Mouse (Mus musculus): ENCODE results near the gene Olfr883. TPM values are rescaled to one million over a fixed set of nuclear protein-coding genes. Genes with fewer than 3 reads are reported as not detected.

Gene Olfr883
- not detected in 2 replicates for polyA plus RNA-seq (2015; fragmentation: Nextera tagmentation; extraction: Ambion mirVana)

GRCm38 (mm10) chr9:38025508-38025907 is at the start of gene Olfr883:
Gene Olfr883 (plus strand): TSS chr9:38025808.
- Histone ChIP-seq H3K9ac (no peak within 1 kb of the TSS), H3K4me3 (replicated peaks) (no peak within 1 kb of the TSS), H3K27ac (no peak within 1 kb of the TSS), H3K4me1 (no peaks in the 10 kb centered on the region), H3K9me3 (no peaks in the 10 kb centered on the region), H3K36me3 (no peaks in the 10 kb centered on the region), H3K4me2 (no peak within 1 kb of the TSS), H3K27me3 (replicated peaks) (no peaks in the 10 kb centered on the region)
- 83% methylated on average over 1 of the region's 1 CpGs for WGBS
- ATAC-seq (ENCODE audit: insufficient read depth, low FRiP score, low read depth): no peak

- no peaks in the 10 kb centered on the region for H3K4me1 ChIP-seq
Observed at GRCm38 (mm10) chr9:37991525-37991924, 34.1 kb upstream of the Olfr883 start, which contains the start of gene Olfr881. Gene Olfr881 (plus strand): TSS chr9:37991825.

GRCm38 (mm10) chr9:37998581-37999204 is 26.9 kb upstream of the Olfr883 start:
- Histone ChIP-seq H3K27ac (no peak overlapping the region), H3K36me3 (no peaks in the 10 kb centered on the region), H3K9ac (no peak overlapping the region), H3K4me2 (no peak overlapping the region), H3K27me3 (replicated peaks) (no peaks in the 10 kb centered on the region), H3K4me1 (no peaks in the 10 kb centered on the region), H3K4me3 (replicated peaks) (no peak overlapping the region), H3K9me3 (no peaks in the 10 kb centered on the region)
- ATAC-seq (ENCODE audit: insufficient read depth, low FRiP score, low read depth): no peak
- 29% methylated on average over 2 of the region's 2 CpGs for WGBS

More at GRCm38 (mm10) chr9:37991525-37991924, 34.1 kb upstream of the Olfr883 start, which contains the start of gene Olfr881:
- H3K9me3 ChIP-seq: no peaks in the 10 kb centered on the region
- no peaks in the 10 kb centered on the region for H3K27me3 ChIP-seq (replicated peaks)
- no peak within 1 kb of the TSS for H3K4me2 ChIP-seq
- no peaks in the 10 kb centered on the region for H3K36me3 ChIP-seq
- no peak within 1 kb of the TSS for H3K27ac ChIP-seq
- H3K4me3 ChIP-seq (replicated peaks): no peak within 1 kb of the TSS
- no peak within 1 kb of the TSS for H3K9ac ChIP-seq
- no peak for ATAC-seq (ENCODE audit: insufficient read depth, low FRiP score, low read depth)

- no peak overlapping the region for H3K9ac ChIP-seq
- WGBS: 22% methylated on average over 1 of the region's 1 CpGs
- ATAC-seq (ENCODE audit: insufficient read depth, low FRiP score, low read depth): no peak
Observed at GRCm38 (mm10) chr9:38000021-38000420, 25.6 kb upstream of the Olfr883 start.

GRCm38 (mm10) chr9:38046255-38046654 is 20.6 kb downstream of the Olfr883 start, which contains the start of gene Olfr884:
Gene Olfr884 (plus strand): TSS chr9:38046555.
- H3K36me3 ChIP-seq: no peaks in the 10 kb centered on the region
- no peak within 1 kb of the TSS for H3K9ac ChIP-seq
- no peaks in the 10 kb centered on the region for H3K27me3 ChIP-seq (replicated peaks)
- no peak within 1 kb of the TSS for H3K4me3 ChIP-seq (replicated peaks)
- H3K4me2 ChIP-seq: no peak within 1 kb of the TSS
- no peaks in the 10 kb centered on the region for H3K9me3 ChIP-seq
- no peaks in the 10 kb centered on the region for H3K4me1 ChIP-seq
- WGBS: 63% methylated on average over 1 of the region's 1 CpGs
- H3K27ac ChIP-seq: no peak within 1 kb of the TSS
- ATAC-seq (ENCODE audit: insufficient read depth, low FRiP score, low read depth): no peak

More at GRCm38 (mm10) chr9:38000021-38000420, 25.6 kb upstream of the Olfr883 start:
- Histone ChIP-seq H3K27me3 (replicated peaks) (no peaks in the 10 kb centered on the region), H3K36me3 (no peaks in the 10 kb centered on the region), H3K4me2 (no peak overlapping the region), H3K27ac (no peak overlapping the region), H3K9me3 (no peaks in the 10 kb centered on the region), H3K4me3 (replicated peaks) (no peak overlapping the region), H3K4me1 (no peaks in the 10 kb centered on the region)

DNA sequence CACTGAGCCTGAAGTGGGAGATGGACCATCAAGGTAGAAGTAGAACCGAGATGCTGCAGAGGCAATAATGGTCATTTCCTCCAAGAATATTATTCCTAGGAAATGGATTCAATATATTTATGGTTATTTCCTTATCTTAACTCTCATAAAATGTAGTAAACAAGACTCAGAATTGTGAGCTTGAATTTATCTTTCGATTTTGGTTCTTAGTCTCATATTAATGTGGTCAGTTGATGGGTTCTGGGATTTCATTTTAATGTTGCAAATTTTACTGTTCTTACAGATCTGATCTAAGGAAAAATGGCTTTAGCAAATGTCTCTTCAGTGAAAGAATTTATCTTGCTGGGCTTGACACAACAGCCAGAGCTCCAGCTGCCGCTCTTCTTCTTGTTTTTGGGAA is 35.4 kb downstream of the Olfr883 start, which contains the start of gene Olfr885:
Gene Olfr885, plus strand, starts transcription at position 301 of the 400 bp plus-strand sequence.
- Histone ChIP-seq H3K36me3 (no peaks in the 10 kb centered on the region), H3K27ac (no peak within 1 kb of the TSS), H3K4me2 (no peak within 1 kb of the TSS), H3K27me3 (replicated peaks) (no peaks in the 10 kb centered on the region), H3K9me3 (no peaks in the 10 kb centered on the region), H3K9ac (no peak within 1 kb of the TSS), H3K4me3 (replicated peaks) (no peak within 1 kb of the TSS), H3K4me1 (no peaks in the 10 kb centered on the region)
- no peak for ATAC-seq (ENCODE audit: insufficient read depth, low FRiP score, low read depth)
- WGBS: 79% methylated on average over 3 of the region's 3 CpGs

Other genes with a start within 250 kb of the Olfr883 start
- not detected in 2 replicates for gene Olfr876, start 222.8 kb upstream of the Olfr883 start, polyA plus RNA-seq (2015; fragmentation: Nextera tagmentation; extraction: Ambion mirVana)
- gene Olfr877, start 171.5 kb upstream of the Olfr883 start, polyA plus RNA-seq (2015; fragmentation: Nextera tagmentation; extraction: Ambion mirVana): not detected in 2 replicates
- not detected in 2 replicates for gene Olfr145, start 129.1 kb upstream of the Olfr883 start, polyA plus RNA-seq (2015; fragmentation: Nextera tagmentation; extraction: Ambion mirVana)
- gene Olfr878, start 108.0 kb upstream of the Olfr883 start, polyA plus RNA-seq (2015; fragmentation: Nextera tagmentation; extraction: Ambion mirVana): not detected in 2 replicates
- not detected in 2 replicates for gene Olfr881, start 34.0 kb upstream of the Olfr883 start, polyA plus RNA-seq (2015; fragmentation: Nextera tagmentation; extraction: Ambion mirVana)
- not detected in 2 replicates for gene Olfr884, start 20.7 kb downstream of the Olfr883 start, polyA plus RNA-seq (2015; fragmentation: Nextera tagmentation; extraction: Ambion mirVana)
- not detected in 2 replicates for gene Olfr885, start 35.5 kb downstream of the Olfr883 start, polyA plus RNA-seq (2015; fragmentation: Nextera tagmentation; extraction: Ambion mirVana)
- gene Olfr887, start 58.3 kb downstream of the Olfr883 start, polyA plus RNA-seq (2015; fragmentation: Nextera tagmentation; extraction: Ambion mirVana): not detected in 2 replicates
- not detected in 2 replicates for gene Olfr888, start 82.3 kb downstream of the Olfr883 start, polyA plus RNA-seq (2015; fragmentation: Nextera tagmentation; extraction: Ambion mirVana)
- 0.03 and 0.04 TPM in 2 replicates for gene Olfr889, start 89.4 kb downstream of the Olfr883 start, polyA plus RNA-seq (2015; fragmentation: Nextera tagmentation; extraction: Ambion mirVana)
- gene Olfr890, start 116.7 kb downstream of the Olfr883 start, polyA plus RNA-seq (2015; fragmentation: Nextera tagmentation; extraction: Ambion mirVana): not detected in 2 replicates
- gene Olfr891, start 155.0 kb downstream of the Olfr883 start, polyA plus RNA-seq (2015; fragmentation: Nextera tagmentation; extraction: Ambion mirVana): not detected in 2 replicates
- not detected in 2 replicates for gene Olfr893, start 182.6 kb downstream of the Olfr883 start, polyA plus RNA-seq (2015; fragmentation: Nextera tagmentation; extraction: Ambion mirVana)
- gene Olfr894, start 192.2 kb downstream of the Olfr883 start, polyA plus RNA-seq (2015; fragmentation: Nextera tagmentation; extraction: Ambion mirVana): not detected in 2 replicates
- gene Olfr143, start 227.0 kb downstream of the Olfr883 start, polyA plus RNA-seq (2015; fragmentation: Nextera tagmentation; extraction: Ambion mirVana): not detected in 2 replicates
- gene Olfr895, start 242.0 kb downstream of the Olfr883 start, polyA plus RNA-seq (2015; fragmentation: Nextera tagmentation; extraction: Ambion mirVana): not detected in 2 replicates